Mouse (Mus musculus): Measurements from ENCODE around the gene Mis12.

Gene Mis12

DNA sequence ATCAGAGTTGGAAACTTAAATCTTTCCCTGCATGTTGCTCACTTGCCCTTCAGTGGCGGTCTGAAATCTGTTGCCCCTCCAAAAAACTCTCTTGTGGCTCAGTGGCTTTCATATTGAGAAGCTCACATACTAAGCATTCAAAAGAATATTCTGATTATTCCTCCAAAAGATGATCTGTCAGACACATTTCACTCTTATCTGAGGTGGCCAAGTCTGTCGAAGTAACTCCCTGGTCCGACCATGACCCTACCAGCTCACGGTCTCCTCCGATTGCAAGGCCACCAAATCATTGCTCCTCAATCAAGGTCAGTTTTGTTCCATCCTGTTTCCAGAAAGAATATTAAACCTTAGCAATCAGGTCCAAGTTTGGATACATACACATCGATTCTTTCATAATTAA lies 12.4 kb upstream of the Mis12 start:
- Histone ChIP-seq H3K27me3 (ENCODE audit: insufficient read depth, low read length) (no peaks in the 10 kb centered on the region), H3K4me3 (replicated peaks; ENCODE audit: low read length) (no peak overlapping the region), H3K9me3 (ENCODE audit: low read length) (no peaks in the 10 kb centered on the region), H3K4me1 (replicated peaks; ENCODE audit: low read depth, low read length) (peaks cover 21% of the 10 kb centered on the region), H3K36me3 (ENCODE audit: insufficient read depth, low read length) (peaks cover 58% of the 10 kb centered on the region)
- no peak for TF ChIP-seq POU5F1 (IDR thresholded peaks at IDR 0.05; ENCODE audit: borderline replicate concordance, low read length)
- TF ChIP-seq NANOG (IDR thresholded peaks at IDR 0.05; ENCODE audit: borderline replicate concordance, low read length), result no peak
- no peak for TF ChIP-seq CTCF (conservative IDR thresholded peaks at IDR 0.05; ENCODE audit: low read length)

DNA sequence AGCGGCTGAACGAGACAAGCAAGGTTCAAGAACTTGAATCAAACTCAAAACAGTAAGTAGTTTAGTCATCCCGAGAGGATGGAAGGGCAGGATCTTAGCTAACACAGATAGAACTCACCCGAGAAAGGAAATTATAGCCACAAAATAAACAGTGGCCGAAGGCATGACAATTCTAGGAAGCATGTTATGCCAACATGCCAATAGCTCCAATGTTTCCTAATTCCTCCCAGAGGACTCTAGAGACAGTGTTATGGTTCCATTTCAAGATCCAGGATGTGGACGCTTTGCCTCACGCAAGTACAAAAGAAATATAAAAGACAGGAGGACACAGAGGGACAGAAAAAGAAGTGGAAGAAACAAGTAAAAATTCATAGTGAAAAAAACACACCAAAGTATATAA lies 11.6 kb upstream of the Mis12 start:
- Histone ChIP-seq H3K36me3 (ENCODE audit: insufficient read depth, low read length) (peaks cover 59% of the 10 kb centered on the region), H3K4me3 (replicated peaks; ENCODE audit: low read length) (no peak overlapping the region), H3K4me1 (replicated peaks; ENCODE audit: low read depth, low read length) (peaks cover 14% of the 10 kb centered on the region), H3K27me3 (ENCODE audit: insufficient read depth, low read length) (no peaks in the 10 kb centered on the region), H3K9me3 (ENCODE audit: low read length) (no peaks in the 10 kb centered on the region)
- TF ChIP-seq POU5F1 (IDR thresholded peaks at IDR 0.05; ENCODE audit: borderline replicate concordance, low read length) (no peak), NANOG (IDR thresholded peaks at IDR 0.05; ENCODE audit: borderline replicate concordance, low read length) (no peak), CTCF (conservative IDR thresholded peaks at IDR 0.05; ENCODE audit: low read length) (no peak)

DNA sequence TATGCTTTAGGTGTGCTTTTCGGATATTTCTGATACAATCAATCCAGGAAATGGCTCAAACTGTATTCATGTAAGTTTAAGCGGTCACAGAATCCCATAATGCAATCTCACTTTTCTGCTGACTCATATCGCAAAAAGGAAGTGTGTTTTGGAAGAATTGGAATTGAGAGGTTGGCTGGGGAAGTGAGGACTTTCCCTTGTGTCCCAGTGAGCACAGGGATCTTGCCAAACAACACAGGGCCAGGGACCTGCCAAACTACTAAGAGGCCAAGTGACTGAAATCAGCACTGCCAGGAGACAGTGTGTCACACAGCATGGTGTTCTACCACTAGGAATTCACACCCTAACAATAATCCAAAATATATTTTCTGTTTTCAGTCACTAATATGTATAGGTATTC lies 11.1 kb upstream of the Mis12 start:
- Histone ChIP-seq H3K4me3 (replicated peaks; ENCODE audit: low read length) (no peak overlapping the region), H3K9me3 (ENCODE audit: low read length) (no peaks in the 10 kb centered on the region), H3K27me3 (ENCODE audit: insufficient read depth, low read length) (no peaks in the 10 kb centered on the region), H3K4me1 (replicated peaks; ENCODE audit: low read depth, low read length) (peaks cover 9% of the 10 kb centered on the region), H3K36me3 (ENCODE audit: insufficient read depth, low read length) (peaks cover 63% of the 10 kb centered on the region)
- TF ChIP-seq POU5F1 (IDR thresholded peaks at IDR 0.05; ENCODE audit: borderline replicate concordance, low read length), result no peak
- TF ChIP-seq NANOG (IDR thresholded peaks at IDR 0.05; ENCODE audit: borderline replicate concordance, low read length), result no peak
- TF ChIP-seq CTCF (conservative IDR thresholded peaks at IDR 0.05; ENCODE audit: low read length), result no peak

DNA sequence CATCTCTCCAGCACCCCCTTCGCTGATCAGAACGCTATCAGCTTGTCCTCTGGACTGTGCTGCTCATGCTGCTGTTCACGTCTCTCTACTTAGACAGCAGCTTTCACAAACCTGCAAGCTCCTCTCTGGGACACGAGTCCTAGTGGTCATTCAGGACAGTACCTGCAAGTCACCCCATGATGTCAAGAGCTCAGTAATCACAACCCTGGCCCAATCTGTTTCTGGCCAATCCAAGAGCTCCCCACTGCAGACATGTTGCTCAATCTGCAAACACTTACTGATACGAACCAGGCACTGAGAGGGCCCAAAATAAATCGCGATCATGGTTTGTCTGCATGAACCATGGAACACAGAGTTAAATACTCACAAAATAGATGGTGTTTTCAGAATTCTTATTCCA lies 6.7 kb upstream of the Mis12 start:
- no peak for TF ChIP-seq POU5F1 (IDR thresholded peaks at IDR 0.05; ENCODE audit: borderline replicate concordance, low read length)

DNA sequence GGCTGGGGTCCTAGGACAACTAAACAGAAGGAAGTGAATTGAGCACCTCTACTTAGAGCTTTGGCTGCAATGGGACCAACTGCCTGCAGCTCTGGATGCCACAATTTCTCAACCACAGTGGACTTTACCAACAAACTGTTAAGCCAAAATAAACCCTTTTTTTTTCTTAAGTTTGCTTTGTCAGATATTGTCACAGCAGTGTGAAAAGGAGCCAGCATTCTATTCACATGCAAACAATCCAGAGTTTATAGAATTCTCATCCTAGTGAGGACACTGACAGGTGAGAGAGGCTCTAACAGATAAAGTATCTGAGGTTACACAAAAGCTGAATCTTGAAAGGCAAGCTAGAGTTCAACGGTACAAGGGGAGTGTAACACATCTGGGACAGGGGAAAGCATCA lies 2.4 kb upstream of the Mis12 start:
- H3K4me1 ChIP-seq (replicated peaks; ENCODE audit: low read depth, low read length), result peaks cover 37% of the 10 kb centered on the region
- no peaks in the 10 kb centered on the region for H3K27me3 ChIP-seq (ENCODE audit: insufficient read depth, low read length)
- no peak overlapping the region for H3K4me3 ChIP-seq (replicated peaks; ENCODE audit: low read length)
- no peaks in the 10 kb centered on the region for H3K9me3 ChIP-seq (ENCODE audit: low read length)
- H3K36me3 ChIP-seq (ENCODE audit: insufficient read depth, low read length), result peaks cover 53% of the 10 kb centered on the region
- no peak for TF ChIP-seq NANOG (IDR thresholded peaks at IDR 0.05; ENCODE audit: borderline replicate concordance, low read length)
- TF ChIP-seq CTCF (conservative IDR thresholded peaks at IDR 0.05; ENCODE audit: low read length), result no peak
- TF ChIP-seq POU5F1 (IDR thresholded peaks at IDR 0.05; ENCODE audit: borderline replicate concordance, low read length), result no peak

More for the DNA sequence above, 6.7 kb upstream of the Mis12 start:
- no peak overlapping the region for H3K4me3 ChIP-seq (replicated peaks; ENCODE audit: low read length)
- no peaks in the 10 kb centered on the region for H3K27me3 ChIP-seq (ENCODE audit: insufficient read depth, low read length)
- peaks cover 16% of the 10 kb centered on the region for H3K4me1 ChIP-seq (replicated peaks; ENCODE audit: low read depth, low read length)
- H3K36me3 ChIP-seq (ENCODE audit: insufficient read depth, low read length), result peaks cover 79% of the 10 kb centered on the region
- no peaks in the 10 kb centered on the region for H3K9me3 ChIP-seq (ENCODE audit: low read length)

DNA sequence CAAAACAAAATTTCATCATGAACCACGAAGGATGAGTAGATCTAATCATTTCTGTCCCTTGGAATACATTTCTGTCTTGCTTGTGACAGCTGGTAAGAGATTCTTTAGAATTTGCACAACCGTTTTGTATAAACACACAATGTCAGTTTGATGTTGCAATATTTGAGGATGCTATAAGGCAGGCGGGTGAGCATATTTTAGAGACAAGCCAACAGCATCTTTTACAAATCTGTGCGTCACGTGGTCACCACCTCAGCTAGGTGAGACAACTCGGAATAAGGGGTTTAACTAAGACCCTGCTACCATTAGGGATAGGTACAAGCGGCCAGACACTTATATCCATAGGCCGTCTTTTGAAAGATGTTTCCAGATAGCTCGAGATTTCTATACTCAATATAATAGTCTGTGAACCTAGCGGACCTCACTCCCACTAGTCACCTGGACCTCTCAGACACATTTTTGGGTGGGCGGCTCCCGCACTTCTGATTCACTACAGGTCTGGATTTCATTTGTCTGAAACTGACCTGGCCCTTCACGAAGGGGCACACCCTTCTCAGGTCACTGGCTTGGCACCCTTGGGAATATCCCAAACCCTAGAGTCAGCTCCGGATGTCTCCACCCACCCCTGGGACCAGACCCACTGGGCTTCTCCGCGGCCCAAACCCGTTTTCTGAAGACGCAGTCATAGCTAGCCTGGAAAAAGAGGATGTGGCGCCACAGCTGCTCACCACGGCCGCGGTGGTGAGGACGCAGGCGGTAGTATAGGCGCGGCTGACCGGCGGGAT lies 803 bp upstream of the Mis12 start:
- no peak for TF ChIP-seq POU5F1 (IDR thresholded peaks at IDR 0.05; ENCODE audit: borderline replicate concordance, low read length)
- no peak for TF ChIP-seq CTCF (conservative IDR thresholded peaks at IDR 0.05; ENCODE audit: low read length)
- no peak for TF ChIP-seq NANOG (IDR thresholded peaks at IDR 0.05; ENCODE audit: borderline replicate concordance, low read length)
- no peaks in the 10 kb centered on the region for H3K27me3 ChIP-seq (ENCODE audit: insufficient read depth, low read length)
- H3K4me3 ChIP-seq (replicated peaks; ENCODE audit: low read length), result peak overlapping the region; percentile 97
- peaks cover 46% of the 10 kb centered on the region for H3K4me1 ChIP-seq (replicated peaks; ENCODE audit: low read depth, low read length)
- H3K36me3 ChIP-seq (ENCODE audit: insufficient read depth, low read length), result peaks cover 53% of the 10 kb centered on the region
- no peaks in the 10 kb centered on the region for H3K9me3 ChIP-seq (ENCODE audit: low read length)

DNA sequence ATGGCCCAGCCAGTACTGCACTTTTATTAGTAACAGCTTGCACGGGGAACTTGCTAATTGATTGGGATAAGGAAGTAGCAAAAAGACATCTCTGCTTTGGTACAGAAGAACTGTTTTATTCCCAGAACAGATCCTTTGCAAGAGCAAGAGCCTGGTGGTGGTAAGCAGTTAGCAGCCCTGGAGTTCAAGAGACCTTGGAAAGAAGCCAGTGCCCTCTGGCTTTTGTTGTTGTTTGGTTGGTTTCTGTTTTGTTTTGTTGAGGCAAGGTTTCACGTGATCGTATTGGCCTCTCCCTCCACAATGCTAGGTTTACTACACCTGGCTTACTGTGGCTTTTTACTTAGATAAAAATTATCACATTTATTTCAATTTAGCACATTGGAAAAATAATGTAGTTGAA lies 8.9 kb downstream of the Mis12 start:
- peaks cover 34% of the 10 kb centered on the region for H3K4me1 ChIP-seq (replicated peaks; ENCODE audit: low read depth, low read length)
- TF ChIP-seq NANOG (IDR thresholded peaks at IDR 0.05; ENCODE audit: borderline replicate concordance, low read length) (no peak), POU5F1 (IDR thresholded peaks at IDR 0.05; ENCODE audit: borderline replicate concordance, low read length) (no peak), CTCF (conservative IDR thresholded peaks at IDR 0.05; ENCODE audit: low read length) (no peak)

DNA sequence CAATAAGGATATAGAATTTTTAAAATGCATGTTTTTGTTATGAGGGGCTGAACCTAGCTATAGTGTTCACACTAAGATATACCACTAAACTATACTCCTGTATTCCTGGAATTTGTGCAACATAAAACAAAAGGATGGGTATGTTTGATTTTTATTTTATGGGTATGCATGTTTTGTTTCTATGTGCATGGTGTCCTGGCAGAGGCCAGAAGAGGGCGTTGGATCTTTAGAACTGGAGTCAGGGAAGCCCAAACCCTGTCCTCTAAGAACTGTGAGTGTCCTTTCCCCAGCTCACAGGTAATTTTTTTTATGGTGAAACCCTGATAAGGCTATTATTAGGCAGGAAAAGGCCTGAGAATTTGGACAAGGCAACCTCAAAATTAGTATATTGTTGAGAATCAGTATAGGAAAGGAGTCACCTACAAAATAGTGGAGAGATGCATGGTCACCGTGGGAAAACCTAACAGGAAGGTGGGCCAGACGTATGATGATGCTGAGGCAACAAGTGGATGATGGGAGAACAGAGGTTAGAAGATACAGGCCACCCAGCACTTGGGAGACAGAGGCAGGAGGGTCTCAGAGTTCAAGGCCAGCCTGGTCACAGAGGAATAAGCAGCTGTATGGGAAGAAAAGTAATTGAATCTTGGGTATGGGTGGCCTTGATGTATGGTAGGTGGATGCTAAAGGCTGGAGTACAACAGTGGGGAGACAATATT lies 10.2 kb downstream of the Mis12 start:
- TF ChIP-seq POU5F1 (IDR thresholded peaks at IDR 0.05; ENCODE audit: borderline replicate concordance, low read length) (no peak), CTCF (conservative IDR thresholded peaks at IDR 0.05; ENCODE audit: low read length) (no peak), NANOG (IDR thresholded peaks at IDR 0.05; ENCODE audit: borderline replicate concordance, low read length) (no peak)
- H3K27me3 ChIP-seq (ENCODE audit: insufficient read depth, low read length), result peaks cover 30% of the 10 kb centered on the region
- H3K4me1 ChIP-seq (replicated peaks; ENCODE audit: low read depth, low read length), result peaks cover 36% of the 10 kb centered on the region
- H3K9me3 ChIP-seq (ENCODE audit: low read length), result no peaks in the 10 kb centered on the region
- H3K4me3 ChIP-seq (replicated peaks; ENCODE audit: low read length), result no peak overlapping the region
- peaks cover 39% of the 10 kb centered on the region for H3K36me3 ChIP-seq (ENCODE audit: insufficient read depth, low read length)

More for the DNA sequence above, 8.9 kb downstream of the Mis12 start:
- H3K9me3 ChIP-seq (ENCODE audit: low read length), result no peaks in the 10 kb centered on the region
- H3K27me3 ChIP-seq (ENCODE audit: insufficient read depth, low read length), result peaks cover 26% of the 10 kb centered on the region
- H3K4me3 ChIP-seq (replicated peaks; ENCODE audit: low read length), result no peak overlapping the region
- H3K36me3 ChIP-seq (ENCODE audit: insufficient read depth, low read length), result peaks cover 51% of the 10 kb centered on the region

Data from E14TG2a.4 (cell line).